Mouse (Mus musculus) embryo, embryonic 11.5 days (tissue): ENCODE results near the gene Gdpgp1.

ENCODE experiments used
- DNase-seq: peaks from one replicate; pipeline ENCODE4 v3.0.0-alpha.2; 2012; ENCODE audit warnings: low read depth, low spot score

Gene Gdpgp1

DNA sequence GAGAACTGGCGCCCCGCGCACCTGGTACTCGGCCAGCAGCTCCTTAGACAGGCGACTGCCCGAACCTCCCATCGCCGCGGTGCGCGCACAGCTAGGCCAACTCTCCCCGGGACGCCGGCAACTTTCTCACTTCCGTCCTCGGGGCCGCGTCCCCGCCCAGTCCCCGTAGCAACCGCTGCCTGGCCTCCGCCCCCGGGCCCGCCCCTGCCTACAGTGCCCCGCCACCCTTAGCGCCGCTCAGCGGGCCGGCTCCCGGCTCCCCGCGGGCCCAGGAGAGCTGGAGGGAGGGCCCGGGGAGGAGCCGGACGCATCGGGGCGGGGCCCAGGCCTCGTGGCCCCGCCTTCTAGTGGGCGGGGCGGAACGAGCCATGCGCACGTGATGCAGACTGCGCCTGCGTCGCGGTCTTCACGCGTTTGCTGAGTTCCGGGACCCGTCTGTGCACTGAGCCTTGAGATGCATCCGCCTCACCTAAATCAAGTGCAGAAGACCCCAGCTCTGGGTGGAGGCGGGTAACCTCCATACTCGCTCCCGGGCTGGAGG lies at the start of gene Gdpgp1, which contains the start of gene Cib1:
TSS of gene Gdpgp1 (plus strand) at position 377 of the 541 bp plus-strand sequence.
TSS of gene Cib1 (minus strand) at position 325 of the 541 bp plus-strand sequence.
- peak; percentile 95 for DNase-seq

DNA sequence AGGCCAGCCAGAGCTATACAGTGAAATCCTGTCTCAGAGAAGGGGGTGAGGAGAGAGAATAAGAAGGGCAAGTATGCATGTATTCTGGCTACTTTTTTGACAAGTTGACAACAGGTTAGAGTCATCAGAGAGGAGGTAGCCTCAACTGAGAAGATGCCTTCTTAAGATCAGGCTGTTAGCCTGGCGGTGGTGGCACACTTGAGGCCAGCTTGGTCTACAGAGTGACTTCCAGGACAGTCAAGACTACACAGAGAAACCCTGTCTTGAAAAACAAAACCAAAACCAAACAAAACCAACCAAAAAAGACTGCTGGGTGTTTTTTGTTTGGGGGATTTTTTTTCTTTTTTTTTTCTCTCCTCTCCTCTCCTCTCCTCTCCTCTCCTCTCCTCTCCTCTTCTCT lies 49.2 kb upstream of the Gdpgp1 start:
- no peak for DNase-seq

- no peak for DNase-seq
Observed at GRCm38 (mm10) chr7:80183969-80184368, 48.7 kb upstream of the Gdpgp1 start.

DNA sequence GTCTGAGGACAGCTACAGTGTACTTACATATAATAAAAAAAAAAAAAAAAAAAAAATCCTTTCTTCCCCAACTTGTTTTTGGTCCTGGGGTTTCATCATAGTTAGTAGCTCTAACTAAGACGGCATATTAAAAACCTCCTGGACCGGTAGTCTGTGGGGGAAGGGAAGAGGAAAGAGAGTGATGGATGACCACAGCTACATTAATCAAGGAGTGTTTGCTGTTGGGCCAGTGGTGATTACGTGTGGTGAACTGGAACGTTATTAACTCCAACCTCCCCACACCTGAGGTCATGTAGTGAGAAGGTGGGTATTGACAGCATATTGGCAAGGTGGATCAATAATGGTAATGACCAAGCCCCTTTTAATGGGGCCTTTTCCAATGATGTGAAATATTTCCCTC lies 48.1 kb upstream of the Gdpgp1 start:
- DNase-seq: no peak

DNA sequence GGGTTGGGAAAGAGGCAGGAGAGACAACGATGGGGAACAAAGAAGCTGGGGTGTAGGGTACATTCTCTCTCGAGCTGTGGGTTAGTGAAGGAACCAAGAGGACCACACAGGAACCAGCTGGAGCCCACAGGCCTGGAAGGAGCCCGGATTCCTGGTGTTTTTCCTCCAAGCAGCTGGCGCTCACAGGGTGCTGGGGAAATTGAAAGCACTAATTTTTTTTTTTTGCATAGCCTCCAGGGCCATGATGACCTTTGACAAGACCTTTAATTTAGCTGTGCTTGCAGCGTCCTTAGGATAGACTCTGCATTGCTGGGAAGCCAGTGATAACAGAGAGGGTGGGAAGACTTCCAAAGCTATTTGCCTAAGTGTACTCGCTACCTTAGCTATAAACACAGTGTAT lies 47.7 kb upstream of the Gdpgp1 start:
- DNase-seq: no peak

DNA sequence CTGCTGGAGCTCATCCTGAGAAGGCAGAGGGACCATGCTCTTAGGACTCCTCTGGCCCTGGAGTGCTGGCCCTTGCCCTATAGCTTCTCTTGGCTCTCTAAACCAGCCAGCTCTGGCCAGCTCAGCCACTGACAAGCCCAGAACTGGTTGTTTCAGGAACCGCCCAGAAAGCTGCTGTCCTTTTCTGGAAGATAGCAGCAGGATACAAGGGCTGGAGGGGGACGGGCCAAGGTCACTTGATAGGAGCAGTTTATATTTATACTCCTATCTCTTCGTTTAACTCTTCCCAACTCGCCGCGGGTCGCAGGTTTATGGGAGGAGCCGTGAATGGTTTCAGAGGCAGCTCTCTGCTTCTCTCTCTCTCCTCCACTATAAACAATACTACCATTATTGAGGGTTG lies 46.6 kb upstream of the Gdpgp1 start:
- DNase-seq: no peak

GRCm38 (mm10) chr7:80186531-80187296 lies 46.0 kb upstream of the Gdpgp1 start, which contains the start of gene Sema4b:
Sema4b (plus strand) TSS chr7:80186841.
- peak; percentile 79 for DNase-seq

DNA sequence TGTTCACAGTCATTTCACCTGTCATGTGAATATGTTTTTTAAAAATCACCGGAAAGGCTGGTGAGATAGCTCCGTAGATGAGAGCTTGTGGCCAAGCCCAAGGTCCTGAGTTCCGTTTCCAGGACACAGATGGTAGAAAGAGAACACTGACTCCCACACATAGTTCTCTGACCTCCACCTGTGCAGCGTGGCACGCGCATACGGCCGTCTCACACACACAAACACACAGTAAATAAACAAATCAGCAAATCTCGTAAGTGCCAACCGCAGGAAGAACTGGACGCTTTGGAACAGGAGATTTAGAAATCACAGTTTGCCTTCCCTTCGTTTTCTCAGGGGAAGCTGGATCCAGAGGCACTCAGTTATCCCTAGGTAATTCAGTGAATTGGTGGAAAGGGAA lies 45.2 kb upstream of the Gdpgp1 start:
- DNase-seq: no peak

DNA sequence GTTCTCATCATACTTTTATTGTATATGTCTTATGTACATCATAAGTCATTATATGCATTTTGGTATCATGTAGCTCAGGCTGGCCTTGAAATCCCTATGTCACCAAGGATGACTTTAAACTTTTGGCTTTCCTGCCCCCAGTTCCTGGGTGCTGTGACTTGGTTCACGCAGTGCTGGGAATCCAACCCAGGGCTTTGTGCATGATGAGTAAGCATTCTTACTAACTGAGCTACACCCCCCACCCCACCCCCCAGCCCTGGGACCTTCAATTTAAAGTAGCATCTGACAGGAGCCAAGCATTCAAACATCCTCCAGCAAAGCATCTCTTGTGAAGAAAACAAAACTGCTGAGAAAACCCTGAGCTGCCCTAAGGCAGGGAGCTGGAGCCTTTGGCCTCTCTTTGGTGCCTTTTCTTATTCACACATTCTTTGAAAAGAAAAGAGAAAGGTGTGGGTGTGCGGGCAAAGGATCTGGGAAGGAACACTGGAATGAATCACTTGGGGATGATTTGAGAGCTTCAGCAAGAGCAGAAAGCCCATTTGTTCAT lies 44.0 kb upstream of the Gdpgp1 start:
- no peak for DNase-seq

GRCm38 (mm10) chr7:80189147-80189933 lies 43.3 kb upstream of the Gdpgp1 start:
- DNase-seq: no peak

DNA sequence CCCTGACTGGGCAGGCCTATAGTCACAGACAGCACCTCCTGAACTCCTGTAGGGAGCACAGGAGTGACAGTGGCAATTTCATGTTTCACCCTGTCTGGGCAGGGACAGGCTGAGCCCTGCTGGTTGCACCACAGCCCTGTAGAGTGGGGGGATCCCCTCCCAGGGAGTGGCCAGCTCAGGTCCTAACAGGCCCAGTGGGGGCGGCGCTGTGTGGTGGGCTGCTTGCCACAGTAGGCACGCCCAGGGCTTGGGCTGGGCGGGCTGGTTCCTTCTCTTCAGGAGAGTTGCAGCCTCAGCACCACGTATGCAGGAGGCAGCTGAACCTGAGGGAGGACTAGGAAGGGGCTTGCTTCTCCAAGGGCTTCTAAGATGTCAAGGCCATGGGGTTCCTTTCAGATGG lies 41.2 kb upstream of the Gdpgp1 start:
- no peak for DNase-seq

DNA sequence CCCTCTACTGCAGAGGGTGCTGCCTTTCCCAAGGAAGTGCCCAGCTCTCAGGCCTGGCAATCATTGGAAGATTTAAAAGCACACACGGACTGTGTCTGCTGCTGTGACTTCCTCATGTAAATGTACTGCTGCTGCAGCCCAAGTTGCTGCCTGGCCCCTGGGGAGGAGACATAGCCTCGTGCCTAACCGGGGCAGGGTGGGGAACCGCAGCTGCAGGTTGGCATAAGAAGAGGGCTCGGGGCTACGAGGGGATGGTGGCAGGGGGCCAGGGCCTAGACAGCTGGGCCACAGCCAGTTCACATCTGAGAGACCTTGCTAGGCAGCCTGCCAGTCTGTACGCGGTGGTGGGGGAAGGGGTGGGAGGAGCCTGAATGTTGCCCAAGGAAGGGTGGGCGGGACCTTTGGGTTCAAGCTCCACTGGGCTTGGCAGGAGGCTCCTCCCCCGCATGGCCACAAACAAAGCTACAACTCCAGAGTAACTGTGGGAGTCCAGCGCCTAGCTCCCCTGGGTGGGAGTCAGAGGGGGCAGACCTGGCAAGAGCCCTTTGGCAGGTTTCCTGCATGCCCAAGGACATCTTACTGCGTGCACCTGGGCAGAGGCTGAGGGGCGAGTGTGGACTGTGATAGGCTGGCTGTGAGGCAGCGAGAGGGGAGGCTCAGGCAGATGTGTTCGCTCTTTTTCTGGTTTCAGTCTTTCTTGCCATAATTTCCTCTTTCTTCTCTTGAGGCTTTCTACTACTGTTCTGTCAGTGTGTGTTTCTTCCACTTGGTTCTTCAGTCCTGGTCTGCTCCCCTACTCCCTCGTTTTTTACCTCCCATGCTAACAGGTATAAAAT lies 40.2 kb upstream of the Gdpgp1 start:
- peak; percentile 72 for DNase-seq

- DNase-seq: no peak
Observed at GRCm38 (mm10) chr7:80193941-80194739, 38.5 kb upstream of the Gdpgp1 start.

- no peak for DNase-seq
Observed at GRCm38 (mm10) chr7:80195146-80195545, 37.5 kb upstream of the Gdpgp1 start.

- no peak for DNase-seq
Observed at GRCm38 (mm10) chr7:80195576-80196263, 36.9 kb upstream of the Gdpgp1 start.

DNA sequence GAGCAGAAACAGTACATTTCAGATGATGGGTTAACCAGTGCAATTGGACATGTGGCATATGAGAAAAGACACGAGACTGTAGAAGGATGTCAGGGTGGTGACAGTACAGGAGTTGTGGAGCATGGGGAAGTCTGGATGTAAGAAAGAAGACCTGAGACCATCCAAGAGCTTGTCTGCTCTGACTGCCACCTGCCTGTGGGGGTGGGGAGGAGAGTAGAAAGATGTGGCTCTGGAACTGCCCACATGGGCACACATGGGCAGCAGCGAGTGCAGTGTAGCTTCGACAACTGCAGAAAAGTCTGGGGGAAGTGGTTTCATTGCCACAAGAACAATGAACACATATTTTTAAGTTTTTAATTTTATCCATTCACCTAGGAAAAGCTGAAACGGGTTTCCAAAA lies 35.3 kb upstream of the Gdpgp1 start:
- no peak for DNase-seq

GRCm38 (mm10) chr7:80197941-80198778 lies 34.5 kb upstream of the Gdpgp1 start:
- peak; percentile 82 for DNase-seq

DNA sequence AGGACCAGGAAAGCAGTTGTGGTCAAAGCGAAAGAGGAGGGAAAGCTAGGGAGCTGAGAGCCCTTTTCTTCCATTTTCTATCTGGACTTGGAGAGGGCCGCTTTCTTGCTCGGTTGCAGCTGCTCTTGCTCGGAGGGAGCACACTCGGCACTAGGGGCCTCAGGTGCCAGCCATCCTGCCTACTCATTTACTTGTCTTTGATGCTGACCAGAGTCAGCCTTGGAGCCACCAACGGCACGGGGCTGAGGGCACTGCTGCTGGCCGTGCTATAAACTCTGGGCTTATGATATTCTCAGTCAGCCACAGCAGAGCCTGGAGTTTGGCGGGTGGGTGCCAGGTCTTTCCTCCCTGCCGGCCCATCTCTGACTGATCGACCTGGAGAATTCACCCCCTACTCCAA lies 33.8 kb upstream of the Gdpgp1 start:
- no peak for DNase-seq

GRCm38 (mm10) chr7:80199286-80199685 lies 33.4 kb upstream of the Gdpgp1 start:
- DNase-seq: no peak
